Mouse (Mus musculus) neural tube, embryonic 12.5 days (tissue): ENCODE results near the gene 4933405L10Rik. TPM values are rescaled to one million over a fixed set of nuclear protein-coding genes. Genes with fewer than 3 reads are reported as not detected.
A peak's percentile ranks its signal among the peaks of the same experiment; 100 is the strongest.

Source experiments
- ATAC-seq: fragments of 200-750 bp; cut with Nextera tagmentation; 2 replicates; pipeline ENCODE4 v1.8.0; 2017; ENCODE audit warnings: low read depth, mild to moderate bottlenecking, moderate TSS enrichment, moderate library complexity; ENCODE audit not compliant: low FRiP score
- H3K27ac ChIP-seq: fragments of 300-500 bp; sonication (generic); 2 replicates; pipeline ENCODE4 v1.5.1; 2016
- H3K27me3 ChIP-seq: fragments of 300-500 bp; sonication (generic); replicated peaks from 2 replicates; pipeline ENCODE4 v1.6.1; 2016; ENCODE audit warnings: mild to moderate bottlenecking
- H3K36me3 ChIP-seq: fragments of 300-500 bp; sonication (generic); 2 replicates; pipeline ENCODE4 v1.6.1; 2016; ENCODE audit warnings: mild to moderate bottlenecking
- H3K4me1 ChIP-seq: fragments of 300-500 bp; sonication (generic); 2 replicates; pipeline ENCODE4 v1.6.1; 2016
- H3K4me2 ChIP-seq: fragments of 300-500 bp; sonication (generic); replicated peaks from 2 replicates; pipeline ENCODE4 v1.6.1; 2016; ENCODE audit warnings: mild to moderate bottlenecking
- H3K4me3 ChIP-seq: fragments of 300-500 bp; sonication (generic); 2 replicates; pipeline ENCODE4 v1.5.1; 2016
- H3K9ac ChIP-seq: fragments of 300-500 bp; sonication (generic); 2 replicates; pipeline ENCODE4 v1.6.1; 2016; ENCODE audit warnings: mild to moderate bottlenecking
- H3K9me3 ChIP-seq: fragments of 300-500 bp; sonication (generic); 2 replicates; pipeline ENCODE4 v1.6.1; 2016; ENCODE audit warnings: mild to moderate bottlenecking
- WGBS: fragments of 180-500 bp; shearing (Covaris S2); methylation state at CpG from one replicate; pipeline ENCODE4 v1.1.7; 2016; 5-methylcytosine and 5-hydroxymethylcytosine counted together
- polyA plus RNA-seq: library from polyadenylated mRNA; unstranded; fragments of >200 nt; fragmentation: Nextera tagmentation; extraction: Ambion mirVana; gene quantifications from 2 replicates; pipeline ENCODE4 v1.2.1, GENCODE M21; 2016

The 4933405L10Rik gene
- polyA plus RNA-seq, 1 experiment from 2014 or later, result not detected

- Histone ChIP-seq H3K36me3 (peaks cover 28% of the 10 kb centered on the region), H3K9ac (peak overlapping the region; percentile 53), H3K4me2 (peak overlapping the region; percentile 96), H3K27ac (no peak overlapping the region), H3K27me3 (no peaks in the 10 kb centered on the region), H3K4me1 (peaks cover 41% of the 10 kb centered on the region), H3K9me3 (no peaks in the 10 kb centered on the region), H3K4me3 (no peak overlapping the region)
- WGBS, result 92% methylated on average over 24 of the region's 24 CpGs
- ATAC-seq, result no peak
These were observed 4.6 kb upstream of the 4933405L10Rik start for GRCm38 (mm10) chr8:105702731-105703415.

GRCm38 (mm10) chr8:105704146-105704812 lies 3.2 kb upstream of the 4933405L10Rik start:
- ATAC-seq, result no peak

DNA sequence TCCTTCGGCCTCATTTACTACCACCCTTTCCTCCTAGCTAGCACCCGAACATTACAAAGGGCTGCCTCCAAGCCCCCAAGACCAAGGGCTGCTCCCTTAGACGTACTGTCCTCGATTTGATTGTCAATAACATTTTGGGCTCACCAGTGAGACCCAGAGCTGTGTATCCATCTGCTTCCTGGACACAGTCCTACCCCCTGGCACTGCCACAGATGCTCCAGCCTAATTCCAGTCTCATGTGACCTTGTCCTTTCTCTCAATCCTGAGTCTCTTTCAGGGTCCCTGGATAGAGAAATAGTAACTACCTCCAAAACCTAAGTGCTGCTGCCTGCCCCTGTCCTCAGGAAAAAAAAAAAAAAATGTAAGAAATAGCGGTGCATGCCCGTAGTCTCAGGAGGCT lies 2.5 kb upstream of the 4933405L10Rik start:
- ATAC-seq, result no peak

More at GRCm38 (mm10) chr8:105704146-105704812, 3.2 kb upstream of the 4933405L10Rik start:
- Histone ChIP-seq H3K27me3 (no peaks in the 10 kb centered on the region), H3K9ac (no peak overlapping the region), H3K4me2 (no peak overlapping the region), H3K27ac (no peak overlapping the region), H3K36me3 (peaks cover 17% of the 10 kb centered on the region), H3K4me1 (peaks cover 43% of the 10 kb centered on the region), H3K4me3 (no peak overlapping the region), H3K9me3 (no peaks in the 10 kb centered on the region)
- 95% methylated on average over 34 of the region's 34 CpGs for WGBS

DNA sequence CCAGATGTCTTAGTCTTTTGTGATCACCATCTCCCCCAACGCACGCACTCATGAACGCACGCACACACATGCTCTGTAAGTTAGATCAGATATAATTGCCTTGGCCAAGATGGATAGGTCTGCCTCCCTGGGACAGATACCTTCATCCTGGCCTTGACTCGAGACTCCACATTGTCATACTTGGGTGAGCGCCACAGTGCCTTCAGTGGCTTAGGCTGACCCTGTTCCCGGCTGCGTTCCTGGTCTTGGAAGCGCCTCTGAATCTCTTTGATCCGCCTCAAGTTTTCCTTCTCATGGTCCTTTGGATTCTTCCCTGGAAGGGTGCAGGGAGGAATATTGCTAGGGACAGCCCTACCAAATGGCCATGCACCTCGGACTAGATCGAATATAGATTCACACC lies 1.0 kb upstream of the 4933405L10Rik start:
- Histone ChIP-seq H3K36me3 (peaks cover 17% of the 10 kb centered on the region), H3K9me3 (no peaks in the 10 kb centered on the region), H3K27me3 (no peaks in the 10 kb centered on the region), H3K4me2 (peak overlapping the region; percentile 93), H3K27ac (no peak overlapping the region), H3K4me3 (no peak overlapping the region), H3K4me1 (peaks cover 31% of the 10 kb centered on the region), H3K9ac (no peak overlapping the region)
- ATAC-seq, result no peak
- WGBS, result 80% methylated on average over 12 of the region's 12 CpGs

More for the DNA sequence above, 2.5 kb upstream of the 4933405L10Rik start:
- Histone ChIP-seq H3K27ac (no peak overlapping the region), H3K4me1 (peaks cover 38% of the 10 kb centered on the region), H3K9me3 (no peaks in the 10 kb centered on the region), H3K27me3 (no peaks in the 10 kb centered on the region), H3K9ac (no peak overlapping the region), H3K4me3 (no peak overlapping the region), H3K36me3 (peaks cover 17% of the 10 kb centered on the region), H3K4me2 (no peak overlapping the region)
- 93% methylated on average over 6 of the region's 6 CpGs for WGBS

GRCm38 (mm10) chr8:105708675-105709074 lies 1.2 kb downstream of the 4933405L10Rik start:
- H3K9me3 ChIP-seq, result no peaks in the 10 kb centered on the region
- no peak overlapping the region for H3K27ac ChIP-seq
- H3K36me3 ChIP-seq, result peaks cover 9% of the 10 kb centered on the region
- no peak overlapping the region for H3K4me2 ChIP-seq
- no peaks in the 10 kb centered on the region for H3K27me3 ChIP-seq
- H3K4me3 ChIP-seq, result no peak overlapping the region
- H3K4me1 ChIP-seq, result peaks cover 20% of the 10 kb centered on the region
- WGBS, result 96% methylated on average over 8 of the region's 8 CpGs
- no peak overlapping the region for H3K9ac ChIP-seq
- ATAC-seq, result peak; percentile 6; the same call in 1 of the 2 replicates

DNA sequence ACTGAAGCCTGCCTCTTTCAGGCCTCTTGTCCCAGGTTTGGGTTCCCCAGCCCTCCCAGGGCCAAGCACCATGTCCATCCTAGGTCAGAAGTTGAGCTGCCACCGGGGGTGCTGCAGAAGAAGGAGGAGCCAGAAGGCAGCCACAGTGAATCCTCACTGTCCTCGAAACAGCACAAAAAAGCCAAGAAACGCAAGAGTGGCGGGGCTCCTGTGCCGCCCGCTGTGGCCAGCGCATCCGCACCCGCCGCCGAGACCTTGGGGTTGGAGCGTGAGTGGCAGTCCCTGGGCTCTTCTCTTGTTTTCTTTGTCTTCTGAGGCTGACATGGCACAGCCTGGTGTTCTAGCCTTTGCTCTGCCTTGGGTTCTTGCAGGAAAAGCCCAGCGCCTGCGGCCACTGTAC lies 1.9 kb downstream of the 4933405L10Rik start:
- ATAC-seq, result no peak
- Histone ChIP-seq H3K36me3 (peaks cover 2% of the 10 kb centered on the region), H3K9ac (no peak overlapping the region)

DNA sequence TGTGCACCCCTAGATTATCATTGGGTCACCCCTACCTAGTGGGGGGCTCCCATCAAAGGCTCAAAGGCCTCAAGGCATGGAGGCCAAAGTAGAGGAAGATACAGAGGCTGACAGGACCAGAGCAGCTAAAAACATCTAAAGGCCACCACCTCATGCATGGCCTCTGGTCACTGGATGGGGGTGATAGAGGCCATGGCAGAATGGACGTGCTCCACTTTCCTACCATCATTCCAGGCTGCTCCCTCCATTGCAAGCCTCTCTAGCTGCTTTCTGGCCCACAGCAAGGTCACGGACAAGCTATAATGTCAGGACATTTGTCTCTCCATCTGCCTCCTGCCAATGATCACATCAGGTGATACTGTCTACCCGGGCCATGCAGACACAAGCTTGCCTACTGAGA lies 4.8 kb downstream of the 4933405L10Rik start:
- H3K4me3 ChIP-seq, result no peak overlapping the region
- H3K27me3 ChIP-seq, result no peaks in the 10 kb centered on the region
- no peak for ATAC-seq
- 89% methylated on average over 3 of the region's 3 CpGs for WGBS
- no peak overlapping the region for H3K9ac ChIP-seq
- H3K9me3 ChIP-seq, result no peaks in the 10 kb centered on the region
- H3K27ac ChIP-seq, result no peak overlapping the region
- H3K4me2 ChIP-seq, result no peak overlapping the region
- peaks cover 7% of the 10 kb centered on the region for H3K4me1 ChIP-seq
- peaks cover 23% of the 10 kb centered on the region for H3K36me3 ChIP-seq

More for the DNA sequence above, 1.9 kb downstream of the 4933405L10Rik start:
- peaks cover 20% of the 10 kb centered on the region for H3K4me1 ChIP-seq
- H3K27me3 ChIP-seq, result no peaks in the 10 kb centered on the region
- 70% methylated on average over 14 of the region's 14 CpGs for WGBS
- no peak overlapping the region for H3K4me3 ChIP-seq
- H3K9me3 ChIP-seq, result no peaks in the 10 kb centered on the region
- no peak overlapping the region for H3K4me2 ChIP-seq
- H3K27ac ChIP-seq, result no peak overlapping the region

GRCm38 (mm10) chr8:105714139-105714538 lies 6.7 kb downstream of the 4933405L10Rik start:
- 8% methylated on average over 3 of the region's 3 CpGs for WGBS
- peak; percentile 46; the same call in 1 of the 2 replicates for ATAC-seq

GRCm38 (mm10) chr8:105715042-105715441 lies 7.6 kb downstream of the 4933405L10Rik start:
- no peak for ATAC-seq
- Histone ChIP-seq H3K27ac (no peak overlapping the region), H3K4me1 (no peaks in the 10 kb centered on the region), H3K27me3 (no peaks in the 10 kb centered on the region), H3K4me2 (no peak overlapping the region), H3K9ac (no peak overlapping the region), H3K4me3 (no peak overlapping the region), H3K36me3 (peaks cover 28% of the 10 kb centered on the region), H3K9me3 (no peaks in the 10 kb centered on the region)
- 87% methylated on average over 6 of the region's 6 CpGs for WGBS

More at GRCm38 (mm10) chr8:105714139-105714538, 6.7 kb downstream of the 4933405L10Rik start:
- Histone ChIP-seq H3K4me3 (no peak overlapping the region), H3K36me3 (peaks cover 28% of the 10 kb centered on the region), H3K9ac (no peak overlapping the region), H3K9me3 (no peaks in the 10 kb centered on the region), H3K4me2 (no peak overlapping the region), H3K27me3 (no peaks in the 10 kb centered on the region), H3K27ac (no peak overlapping the region), H3K4me1 (no peaks in the 10 kb centered on the region)

DNA sequence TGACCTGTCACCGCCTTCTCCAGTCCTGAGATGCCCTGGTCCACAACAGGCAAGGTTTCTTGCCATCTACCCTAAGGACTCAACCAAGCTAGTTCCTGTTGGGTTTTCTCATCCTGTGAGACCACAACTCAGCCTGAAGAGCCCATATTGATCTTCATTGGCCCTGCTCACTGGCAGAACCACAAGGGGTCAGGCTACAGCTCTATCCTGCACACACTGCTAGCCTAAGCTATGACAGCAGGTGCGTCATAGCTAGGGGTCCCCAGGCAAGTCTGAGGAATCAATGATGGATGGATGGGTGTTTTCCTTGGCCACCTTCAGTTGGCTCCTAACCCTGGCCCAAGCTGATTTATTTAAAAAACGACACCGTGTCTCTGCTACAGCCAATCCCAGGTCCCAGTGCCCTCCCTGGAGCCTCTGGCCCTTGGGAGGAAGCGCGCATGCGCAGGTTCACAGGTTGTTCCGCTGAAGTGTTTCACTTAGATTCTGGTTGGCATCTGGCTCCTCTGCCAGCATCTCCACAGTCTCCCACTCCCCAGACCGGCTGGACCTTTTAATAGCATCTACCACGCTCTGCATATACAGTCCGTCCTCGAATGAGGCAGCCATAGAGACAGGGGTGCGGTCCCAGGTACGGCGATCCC lies 9.0 kb downstream of the 4933405L10Rik start:
- no peaks in the 10 kb centered on the region for H3K27me3 ChIP-seq
- no peak overlapping the region for H3K9ac ChIP-seq
- H3K4me1 ChIP-seq, result no peaks in the 10 kb centered on the region
- no peaks in the 10 kb centered on the region for H3K9me3 ChIP-seq
- peaks cover 34% of the 10 kb centered on the region for H3K36me3 ChIP-seq
- no peak overlapping the region for H3K4me3 ChIP-seq
- no peak overlapping the region for H3K4me2 ChIP-seq
- no peak overlapping the region for H3K27ac ChIP-seq
- WGBS, result 94% methylated on average over 15 of the region's 15 CpGs
- ATAC-seq, result no peak

DNA sequence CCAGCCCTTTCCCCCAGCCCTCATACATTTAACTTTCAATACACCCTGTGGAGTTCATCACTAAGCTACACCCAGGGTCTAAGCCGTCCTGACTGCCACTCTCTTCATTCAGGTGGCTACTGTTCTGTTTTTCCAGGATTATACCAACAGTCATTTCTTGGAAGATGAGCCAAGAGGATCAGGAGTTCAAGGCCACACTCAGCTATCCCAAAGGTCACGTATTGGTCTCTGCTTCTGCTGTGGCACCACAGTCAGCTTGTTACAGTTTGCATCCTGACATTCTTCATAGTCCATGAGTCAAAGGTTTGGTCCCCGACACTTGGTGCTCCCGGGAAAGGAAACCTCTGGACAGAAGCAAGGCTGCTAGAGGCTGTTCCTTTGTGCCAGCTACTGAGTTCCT lies 12.2 kb downstream of the 4933405L10Rik start:
- H3K27me3 ChIP-seq, result no peaks in the 10 kb centered on the region
- H3K9me3 ChIP-seq, result no peaks in the 10 kb centered on the region
- no peaks in the 10 kb centered on the region for H3K4me1 ChIP-seq
- H3K36me3 ChIP-seq, result peaks cover 49% of the 10 kb centered on the region
- WGBS, result 89% methylated on average over 4 of the region's 4 CpGs
- no peak overlapping the region for H3K4me2 ChIP-seq
- no peak overlapping the region for H3K4me3 ChIP-seq
- ATAC-seq, result no peak
- no peak overlapping the region for H3K27ac ChIP-seq
- H3K9ac ChIP-seq, result no peak overlapping the region

DNA sequence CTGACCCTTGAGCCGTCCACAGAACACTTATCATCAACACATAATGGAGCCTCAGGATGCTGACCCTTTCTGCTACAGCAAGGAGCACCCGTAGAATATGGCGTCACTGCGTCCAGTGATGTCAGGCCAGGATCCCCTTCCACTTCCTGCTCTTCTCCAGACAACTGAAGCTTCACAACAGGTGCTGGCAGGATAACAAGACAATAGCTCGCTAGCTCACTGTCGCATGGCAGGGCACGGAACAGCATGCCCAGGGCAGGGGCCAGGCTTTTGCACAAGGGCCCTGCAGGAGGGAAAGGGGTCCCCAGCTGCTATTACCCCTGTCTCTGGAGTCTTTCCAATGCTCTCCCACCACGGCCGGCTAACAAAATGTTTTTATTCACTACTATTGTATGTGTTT lies 15.4 kb downstream of the 4933405L10Rik start:
- 94% methylated on average over 9 of the region's 9 CpGs for WGBS
- no peaks in the 10 kb centered on the region for H3K4me1 ChIP-seq
- H3K4me2 ChIP-seq, result no peak overlapping the region
- H3K4me3 ChIP-seq, result no peak overlapping the region
- H3K9ac ChIP-seq, result no peak overlapping the region
- H3K9me3 ChIP-seq, result no peaks in the 10 kb centered on the region
- no peak overlapping the region for H3K27ac ChIP-seq
- peaks cover 46% of the 10 kb centered on the region for H3K36me3 ChIP-seq
- no peaks in the 10 kb centered on the region for H3K27me3 ChIP-seq
- no peak for ATAC-seq
